Mouse (Mus musculus) CD4-positive helper T cell, adult 2 months (primary cell): ENCODE measurements around the gene Napsa.

Experiments
- DNase-seq: peaks from one replicate; pipeline ENCODE4 v3.0.0-alpha.2; 2012; ENCODE audit warnings: low read depth, missing footprints, low spot score

Napsa gene

DNA sequence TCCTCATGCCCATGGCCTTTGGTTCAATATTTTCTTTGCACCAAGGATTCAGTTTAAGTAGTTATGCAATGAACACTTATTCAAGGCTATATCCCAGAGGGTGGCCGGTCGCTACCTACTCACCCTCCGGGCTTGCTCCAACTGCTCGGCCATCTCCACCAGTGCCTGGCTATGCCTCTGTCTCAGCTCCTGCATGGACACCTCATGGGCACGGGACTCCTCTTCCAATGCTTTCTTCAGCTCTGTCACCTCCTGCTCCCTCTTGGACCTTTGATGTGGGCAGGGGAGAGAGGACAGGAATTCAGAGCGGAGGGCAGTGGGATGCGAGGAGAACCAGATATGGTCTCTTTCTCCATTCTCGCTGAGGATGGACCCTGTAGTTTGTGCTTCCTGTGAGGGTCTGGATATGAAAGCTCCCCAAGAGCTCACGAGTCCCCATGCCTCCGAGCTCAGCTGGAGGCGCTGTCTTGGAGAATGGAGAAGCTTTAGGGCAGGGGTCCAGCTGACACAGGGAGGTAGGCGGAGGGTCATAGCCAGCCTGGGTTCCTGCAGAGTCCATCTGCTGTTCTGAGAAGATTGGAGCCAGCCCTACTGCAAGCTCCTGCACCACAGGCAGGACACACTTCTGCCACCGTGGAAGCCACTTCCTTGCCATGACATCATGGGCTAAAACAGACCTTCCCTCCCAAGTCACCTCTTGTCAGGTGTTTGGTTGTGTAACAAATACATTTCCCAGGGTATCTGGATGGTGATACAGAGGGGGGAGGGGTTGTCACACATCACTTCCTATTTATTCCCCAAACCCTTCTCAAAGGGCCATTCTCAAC lies 53.3 kb downstream of the Napsa start:
- DNase-seq: no peak

DNA sequence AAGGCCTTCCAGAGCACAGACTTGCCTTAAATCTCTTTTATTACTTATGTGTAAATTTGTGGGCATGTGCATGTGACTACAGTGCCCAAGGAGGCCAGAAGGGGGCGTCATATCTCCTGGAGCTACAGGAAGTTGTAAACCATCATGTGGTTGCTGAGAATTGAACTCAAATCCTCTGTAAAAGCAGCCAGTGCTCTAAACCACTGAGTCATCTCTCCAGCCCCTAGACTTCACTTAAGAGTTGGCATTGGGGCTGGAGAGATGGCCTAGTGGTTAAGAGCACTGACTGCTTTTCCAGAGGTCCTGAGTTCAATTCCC lies 53.8 kb downstream of the Napsa start:
- no peak for DNase-seq

- DNase-seq: no peak
Measured at GRCm38 (mm10) chr7:44626966-44627365, 54.8 kb downstream of the Napsa start.

GRCm38 (mm10) chr7:44628402-44629034 lies 56.3 kb downstream of the Napsa start:
- DNase-seq: no peak

- DNase-seq: no peak
Measured at GRCm38 (mm10) chr7:44630437-44630836, 58.3 kb downstream of the Napsa start.

DNA sequence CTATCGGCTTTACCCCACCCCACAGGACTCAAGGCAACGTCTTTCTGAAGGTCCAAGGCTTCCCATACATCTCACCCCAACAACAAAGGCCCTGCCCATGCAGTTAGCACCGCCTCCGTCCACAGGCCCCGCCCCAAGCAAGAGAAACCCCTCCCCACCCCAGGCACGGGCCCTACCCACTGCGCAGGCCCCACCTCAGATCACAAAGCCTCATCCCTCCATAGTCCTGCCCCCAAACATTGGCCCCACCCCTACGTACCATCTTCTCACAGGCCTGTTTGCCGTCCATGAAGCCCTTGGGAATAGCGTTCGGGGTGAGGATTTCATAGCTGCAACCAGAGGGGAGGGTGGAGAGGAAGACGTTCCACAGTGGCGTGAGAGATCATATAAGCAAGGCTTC lies 60.5 kb downstream of the Napsa start:
- DNase-seq: no peak

DNA sequence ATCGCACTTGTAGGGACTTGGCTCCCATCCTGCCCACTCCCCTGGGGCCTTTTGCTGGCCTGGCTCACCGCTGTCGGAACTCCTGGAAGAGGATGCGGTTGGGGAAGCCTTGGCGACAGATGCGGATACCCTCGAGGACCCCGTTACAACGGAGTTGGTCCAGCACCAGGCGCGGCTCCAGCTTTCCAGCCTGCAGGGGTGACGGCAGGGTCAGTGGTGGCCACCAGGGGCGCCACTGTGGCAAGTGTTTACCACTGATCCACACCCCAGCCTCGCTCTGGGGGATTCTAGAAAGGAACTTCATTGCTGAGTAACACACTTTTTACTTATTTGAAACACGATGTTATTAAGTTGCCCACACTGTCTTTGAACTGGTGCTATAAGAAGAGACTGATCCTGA lies 61.2 kb downstream of the Napsa start:
- no peak for DNase-seq
